Mouse (Mus musculus): ENCODE data around the gene Btg1-ps1. TPM values are rescaled to one million over a fixed set of nuclear protein-coding genes. Genes with fewer than 3 reads are reported as not detected.

Btg1-ps1 gene
- 1 to 10 TPM in 1 of 2 experiments, under 1 TPM in 1; 0.18 to 1.2 TPM for polyA plus RNA-seq (2017; shearing (Covaris generic))

DNA sequence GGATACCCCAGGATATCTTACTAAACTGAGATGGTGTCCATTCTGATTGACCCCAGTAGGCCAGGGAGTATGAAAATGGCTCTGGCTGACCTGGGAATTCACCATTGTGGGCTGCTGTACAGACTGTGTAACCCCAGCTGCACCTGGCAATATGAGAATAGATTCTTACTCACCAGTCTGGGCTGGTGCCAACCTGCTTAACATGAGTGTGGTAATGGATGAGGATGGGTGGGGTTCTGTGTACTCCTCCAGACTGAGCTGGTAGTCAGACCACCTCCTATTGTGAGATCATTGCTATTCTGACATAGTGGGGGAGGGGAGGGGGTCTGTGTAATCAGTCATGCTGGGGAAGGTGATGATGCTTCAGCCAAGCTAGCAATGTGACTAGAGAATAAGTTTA lies at the start of gene Btg1-ps1:
TSS of gene Btg1-ps1 (minus strand) at position 219 of the 400 bp plus-strand sequence.

DNA sequence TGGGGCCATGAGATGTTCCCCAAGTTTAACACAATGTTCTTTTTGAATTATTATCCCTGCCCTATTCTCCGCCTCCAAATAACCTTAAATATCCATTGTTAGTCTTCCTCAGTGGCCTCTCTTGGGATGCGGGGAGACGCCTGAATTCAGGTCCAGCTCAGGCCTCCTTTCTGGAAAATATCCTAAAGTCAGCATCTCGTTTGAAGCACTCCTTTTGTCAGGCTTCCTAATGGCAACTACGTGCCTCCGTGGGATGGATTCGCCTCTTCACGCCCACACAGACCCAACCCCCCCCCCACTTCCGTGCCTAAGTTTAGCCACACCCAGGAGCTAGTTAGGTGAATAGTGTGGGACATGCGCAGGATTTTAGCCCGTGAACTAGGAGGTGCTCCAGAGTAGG lies 47.6 kb upstream of the Btg1-ps1 start, which contains the start of gene Rhox10:
TSS of gene Rhox10 (plus strand) at position 301 of the 400 bp plus-strand sequence.

GRCm38 (mm10) chrX:38043014-38043413 lies 24.4 kb upstream of the Btg1-ps1 start, which contains the start of gene Btg1-ps2:
Btg1-ps2 (minus strand) TSS chrX:38043114.

Other genes starting within 250 kb of the Btg1-ps1 start
- not detected for gene Rhox5, start 214.0 kb downstream of the Btg1-ps1 start, polyA plus RNA-seq (2017; shearing (Covaris generic))
- under 1 TPM in 1 of 2 experiments, not detected in 1; 0.39 TPM for gene Rhox6, start 191.9 kb downstream of the Btg1-ps1 start, polyA plus RNA-seq (2017; shearing (Covaris generic))
- 1 to 10 TPM in 1 of 2 experiments, under 1 TPM in 1; 0.34 to 1.2 TPM for gene Rhox7a, start 187.1 kb downstream of the Btg1-ps1 start, polyA plus RNA-seq (2017; shearing (Covaris generic))
- not detected for gene Rhox8, start 139.9 kb downstream of the Btg1-ps1 start, polyA plus RNA-seq (2017; shearing (Covaris generic))
- gene Rhox7b, start 121.6 kb downstream of the Btg1-ps1 start, polyA plus RNA-seq (2017; shearing (Covaris generic)) = under 1 TPM in 1 of 2 experiments, not detected in 1; 0.24 TPM
- under 1 TPM; 0.12 to 0.67 TPM for gene Rhox9, start 117.0 kb downstream of the Btg1-ps1 start, polyA plus RNA-seq (2017; shearing (Covaris generic))
- 1 to 10 TPM in 1 of 2 experiments, not detected in 1; 1.1 TPM for gene Btg1-ps2, start 24.3 kb upstream of the Btg1-ps1 start, polyA plus RNA-seq (2017; shearing (Covaris generic))
- not detected for gene Rhox10, start 47.7 kb upstream of the Btg1-ps1 start, polyA plus RNA-seq (2017; shearing (Covaris generic))
- not detected for gene Rhox11, start 66.3 kb upstream of the Btg1-ps1 start, polyA plus RNA-seq (2017; shearing (Covaris generic))
- not detected for gene Rhox12, start 92.1 kb upstream of the Btg1-ps1 start, polyA plus RNA-seq (2017; shearing (Covaris generic))
- gene Rhox13, start 102.4 kb upstream of the Btg1-ps1 start, polyA plus RNA-seq (2017; shearing (Covaris generic)) = not detected
- gene Zbtb33, start 171.0 kb upstream of the Btg1-ps1 start, polyA plus RNA-seq (2017; shearing (Covaris generic)) = 1 to 10 TPM in 1 of 2 experiments, under 1 TPM in 1; 0.80 to 2.0 TPM
- gene Tmem255a, start 233.6 kb upstream of the Btg1-ps1 start, polyA plus RNA-seq (2017; shearing (Covaris generic)) = 1 to 10 TPM in 1 of 2 experiments, under 1 TPM in 1; 0.51 to 1.0 TPM